Mouse (Mus musculus) liver, embryonic 11.5 days (tissue): ENCODE measurements around the gene Krt20. TPM values are rescaled to one million over a fixed set of nuclear protein-coding genes. Genes with fewer than 3 reads are reported as not detected.

Experiments
- ATAC-seq: fragments of 200-750 bp; cut with Nextera tagmentation; replicated peaks from 2 replicates; pipeline ENCODE4 v1.8.0; 2017; ENCODE audit warnings: moderate number of reproducible peaks, mild to moderate bottlenecking, moderate TSS enrichment, moderate library complexity; ENCODE audit not compliant: low FRiP score
- DNase-seq: peaks from one replicate; pipeline ENCODE4 v3.0.0-alpha.2; 2017; ENCODE audit warnings: low spot score
- H3K27ac ChIP-seq: fragments of 300-500 bp; sonication (generic); 2 replicates; pipeline ENCODE4 v1.5.1; 2014; ENCODE audit warnings: mild to moderate bottlenecking, low read depth, low read length, control low read depth
- H3K27me3 ChIP-seq: fragments of 300-500 bp; sonication (generic); replicated peaks from 2 replicates; pipeline ENCODE4 v1.6.1; 2014; ENCODE audit warnings: low read length, mixed read lengths; ENCODE audit not compliant: control insufficient read depth, insufficient read depth
- H3K36me3 ChIP-seq: fragments of 300-500 bp; sonication (generic); 2 replicates; pipeline ENCODE4 v1.6.1; 2014; ENCODE audit warnings: mild to moderate bottlenecking, low read length, moderate library complexity, mixed read lengths; ENCODE audit not compliant: control insufficient read depth, insufficient read depth
- H3K4me1 ChIP-seq: fragments of 300-500 bp; sonication (generic); replicated peaks from 2 replicates; pipeline ENCODE4 v1.6.1; 2014; ENCODE audit warnings: low read length, mixed read lengths; ENCODE audit not compliant: control insufficient read depth, insufficient read depth
- H3K4me2 ChIP-seq: fragments of 300-500 bp; sonication (generic); 2 replicates; pipeline ENCODE4 v1.6.1; 2014; ENCODE audit warnings: mild to moderate bottlenecking, control low read depth, moderate library complexity
- H3K4me3 ChIP-seq: fragments of 300-500 bp; sonication (generic); 2 replicates; pipeline ENCODE4 v1.5.1; 2014; ENCODE audit warnings: low read depth, low read length, control low read depth
- H3K9ac ChIP-seq: fragments of 300-500 bp; sonication (generic); 2 replicates; pipeline ENCODE4 v1.6.1; 2014; ENCODE audit warnings: low read depth, low read length, control low read depth
- H3K9me3 ChIP-seq: fragments of 300-500 bp; sonication (generic); 2 replicates; pipeline ENCODE4 v1.6.1; 2016; ENCODE audit warnings: low read length, inconsistent platforms, mixed read lengths; ENCODE audit not compliant: control insufficient read depth
- WGBS: fragments of 180-500 bp; shearing (Covaris S2); extraction: QIAGEN DNeasy Blood & Tissue Kit; methylation state at CpG from one replicate; pipeline ENCODE4 v1.1.7; 2014; 5-methylcytosine and 5-hydroxymethylcytosine counted together
- polyA plus RNA-seq: library from polyadenylated mRNA; unstranded; fragments of >200 nt; fragmentation: Nextera tagmentation; extraction: Ambion mirVana; gene quantifications from 2 replicates; pipeline ENCODE4 v1.2.1, GENCODE M21; 2014

Gene Krt20
- polyA plus RNA-seq, 1 experiment from 2014 or later, result 32.1 TPM

DNA sequence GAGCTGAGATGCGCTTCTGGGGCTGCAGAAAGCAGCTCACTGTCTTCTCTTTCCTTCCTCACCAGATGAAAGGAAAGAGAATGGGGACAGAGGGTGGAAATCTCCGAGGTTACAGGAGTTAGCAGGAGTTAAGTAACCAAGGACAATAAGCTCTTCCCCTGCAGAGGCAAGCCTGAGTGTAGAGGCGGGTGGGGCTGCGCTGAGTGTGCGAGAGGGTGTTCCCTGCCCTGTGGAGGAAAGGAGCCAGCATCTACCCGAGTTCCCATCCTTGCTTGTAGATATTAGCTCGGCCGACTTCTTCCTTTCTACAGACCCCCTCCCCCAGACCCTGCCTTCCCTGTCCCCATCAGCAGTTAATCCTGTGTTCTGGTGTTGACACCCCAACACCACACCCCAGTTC lies 39.1 kb downstream of the Krt20 start:
- no peaks in the 10 kb centered on the region for H3K9me3 ChIP-seq
- no peaks in the 10 kb centered on the region for H3K36me3 ChIP-seq
- no peak overlapping the region for H3K27ac ChIP-seq
- WGBS, result 65% methylated on average over 8 of the region's 8 CpGs
- H3K9ac ChIP-seq, result no peak overlapping the region
- H3K4me3 ChIP-seq, result no peak overlapping the region
- ATAC-seq (no peak), DNase-seq (no peak)
- H3K4me2 ChIP-seq, result no peak overlapping the region
- H3K27me3 ChIP-seq, result no peaks in the 10 kb centered on the region
- H3K4me1 ChIP-seq, result no peaks in the 10 kb centered on the region

DNA sequence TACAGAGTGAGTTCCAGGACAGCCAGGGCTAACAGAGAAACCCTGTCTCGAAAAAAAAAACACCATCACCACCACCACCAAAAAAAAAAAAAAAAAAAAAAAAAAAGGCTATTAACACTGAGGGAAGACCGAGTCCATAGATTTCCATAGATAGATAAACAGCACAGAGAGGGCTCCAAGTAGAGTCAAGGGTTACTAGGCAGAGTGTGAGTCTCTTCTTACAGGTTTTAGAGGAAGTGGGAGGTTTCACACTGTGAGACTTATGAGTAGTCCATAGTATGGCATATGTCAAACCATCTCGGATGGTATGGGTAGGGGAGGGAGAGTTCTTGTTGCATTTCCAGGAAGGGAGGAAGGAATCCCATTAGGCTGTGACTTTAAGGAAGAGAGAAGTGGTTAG lies 39.9 kb downstream of the Krt20 start:
- WGBS, result 64% methylated on average over 3 of the region's 3 CpGs
- Histone ChIP-seq H3K27me3 (no peaks in the 10 kb centered on the region), H3K4me1 (no peaks in the 10 kb centered on the region), H3K36me3 (no peaks in the 10 kb centered on the region), H3K9ac (no peak overlapping the region), H3K4me3 (no peak overlapping the region), H3K27ac (no peak overlapping the region), H3K9me3 (no peaks in the 10 kb centered on the region), H3K4me2 (no peak overlapping the region)
- DNase-seq, result no peak
- ATAC-seq, result no peak

DNA sequence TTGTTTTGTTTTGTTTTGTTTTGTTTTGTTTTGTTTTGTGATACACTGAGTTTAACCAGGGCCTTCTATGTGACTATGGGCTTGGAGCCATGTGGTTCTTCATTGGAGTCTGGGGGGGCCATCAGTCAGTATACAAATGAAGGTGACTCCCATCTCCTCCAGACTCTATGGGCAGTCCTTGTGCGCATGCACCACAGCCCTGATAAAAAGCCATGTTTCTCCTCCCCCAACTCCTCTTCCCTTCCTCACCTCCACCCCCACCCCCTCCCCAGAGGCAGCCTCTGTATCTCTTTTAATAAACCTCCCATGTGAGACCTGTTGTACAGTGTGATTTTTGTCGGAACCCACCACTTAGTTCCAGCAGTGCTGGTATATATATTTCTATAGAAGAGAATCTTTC lies 41.3 kb downstream of the Krt20 start:
- WGBS, result 81% methylated on average over 2 of the region's 2 CpGs
- Histone ChIP-seq H3K27me3 (no peaks in the 10 kb centered on the region), H3K36me3 (no peaks in the 10 kb centered on the region), H3K4me3 (no peak overlapping the region), H3K4me1 (no peaks in the 10 kb centered on the region), H3K27ac (no peak overlapping the region), H3K9me3 (no peaks in the 10 kb centered on the region), H3K4me2 (no peak overlapping the region), H3K9ac (no peak overlapping the region)
- no peak for DNase-seq
- ATAC-seq, result no peak

DNA sequence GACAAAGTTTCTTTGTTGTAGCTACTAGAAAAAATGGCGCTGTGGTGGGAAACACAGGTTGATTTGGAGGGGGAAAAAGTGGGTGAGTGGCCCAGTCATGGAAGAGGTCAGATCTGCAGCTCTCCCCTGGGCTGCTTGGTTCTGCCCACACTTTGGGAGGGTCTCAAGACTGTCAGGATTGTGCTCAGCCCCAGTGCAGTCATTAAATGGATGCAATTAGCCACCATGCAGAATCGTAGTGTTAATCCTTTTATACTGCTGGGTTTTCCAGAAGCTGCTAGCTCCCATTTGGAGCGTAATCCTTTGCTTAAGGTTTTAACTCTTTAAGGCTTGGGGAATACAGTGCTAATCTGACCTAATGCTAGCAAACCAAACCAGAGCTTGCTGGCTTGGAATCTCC lies 41.9 kb downstream of the Krt20 start:
- no peak overlapping the region for H3K9ac ChIP-seq
- H3K4me3 ChIP-seq, result no peak overlapping the region
- H3K9me3 ChIP-seq, result no peaks in the 10 kb centered on the region
- 53% methylated on average over 3 of the region's 3 CpGs for WGBS
- H3K27me3 ChIP-seq, result no peaks in the 10 kb centered on the region
- no peaks in the 10 kb centered on the region for H3K36me3 ChIP-seq
- H3K4me2 ChIP-seq, result no peak overlapping the region
- no peak for ATAC-seq
- DNase-seq, result no peak
- H3K27ac ChIP-seq, result no peak overlapping the region
- H3K4me1 ChIP-seq, result no peaks in the 10 kb centered on the region

DNA sequence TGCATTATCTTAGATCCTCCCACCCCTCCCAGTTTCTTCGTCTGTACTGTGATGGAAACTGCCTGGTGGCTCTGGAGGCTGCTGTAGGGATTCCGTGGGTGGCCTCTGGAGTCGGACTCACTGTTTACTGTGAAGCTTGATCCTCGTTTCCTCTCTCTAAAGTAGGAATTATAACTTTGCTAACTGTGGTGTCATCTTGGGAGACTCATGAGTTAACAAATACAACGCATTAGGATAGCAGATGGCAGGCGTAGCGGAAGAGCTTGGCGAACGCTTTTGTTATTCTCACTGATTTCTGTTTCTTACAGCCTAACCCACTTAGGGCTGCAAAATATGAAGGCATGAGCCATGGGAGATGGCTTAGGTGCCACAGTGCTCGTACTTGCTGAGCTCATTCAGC lies 45.5 kb downstream of the Krt20 start:
- Histone ChIP-seq H3K4me1 (no peaks in the 10 kb centered on the region), H3K9ac (no peak overlapping the region), H3K9me3 (no peaks in the 10 kb centered on the region), H3K4me3 (no peak overlapping the region), H3K36me3 (no peaks in the 10 kb centered on the region), H3K27ac (no peak overlapping the region), H3K4me2 (no peak overlapping the region), H3K27me3 (no peaks in the 10 kb centered on the region)
- no peak for ATAC-seq
- no peak for DNase-seq
- 79% methylated on average over 10 of the region's 10 CpGs for WGBS

DNA sequence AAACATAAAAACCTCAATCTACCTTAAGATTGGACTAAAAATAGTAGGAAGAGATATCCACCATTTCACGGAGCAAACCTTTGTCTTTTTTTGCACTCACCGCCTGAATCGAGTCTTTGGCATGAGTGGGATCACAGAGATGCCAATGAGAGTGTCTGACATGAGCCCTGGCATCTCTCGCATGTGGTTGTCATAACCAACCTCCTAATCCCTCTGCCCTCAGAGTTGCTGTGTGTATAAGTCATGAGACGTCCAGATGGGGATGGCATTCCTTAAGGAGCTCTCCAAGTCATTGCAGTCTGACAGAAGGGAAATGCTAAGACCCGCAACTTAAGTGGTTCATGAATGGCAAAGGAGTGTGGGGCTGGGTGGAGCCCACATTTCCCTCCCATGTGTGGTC lies 46.6 kb downstream of the Krt20 start:
- DNase-seq (no peak), ATAC-seq (no peak)
- H3K4me2 ChIP-seq, result no peak overlapping the region
- 71% methylated on average over 6 of the region's 6 CpGs for WGBS
- no peak overlapping the region for H3K27ac ChIP-seq
- H3K4me1 ChIP-seq, result no peaks in the 10 kb centered on the region
- no peaks in the 10 kb centered on the region for H3K36me3 ChIP-seq
- H3K4me3 ChIP-seq, result no peak overlapping the region
- H3K9me3 ChIP-seq, result no peaks in the 10 kb centered on the region
- H3K27me3 ChIP-seq, result no peaks in the 10 kb centered on the region
- H3K9ac ChIP-seq, result no peak overlapping the region

DNA sequence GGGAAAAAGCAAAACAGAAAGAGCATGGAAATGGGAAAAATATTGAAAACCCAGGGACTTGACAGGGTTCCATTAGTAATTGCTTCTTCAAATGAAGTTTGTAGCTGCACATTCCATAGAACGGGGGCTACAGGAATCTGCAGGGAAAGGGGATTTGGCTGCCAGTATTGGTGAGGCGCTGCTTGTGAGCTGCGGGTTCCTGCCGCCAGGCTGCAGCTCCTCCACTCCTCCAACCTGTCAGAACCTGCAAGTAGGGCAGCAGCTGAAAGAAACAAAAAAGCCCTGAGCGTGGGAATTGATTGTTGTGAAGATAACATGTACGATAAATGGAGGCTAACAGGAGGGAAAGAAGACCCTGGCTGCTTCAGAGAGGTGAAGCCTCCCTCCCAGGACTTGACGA lies 47.1 kb downstream of the Krt20 start:
- Histone ChIP-seq H3K36me3 (no peaks in the 10 kb centered on the region), H3K4me3 (no peak overlapping the region), H3K9ac (no peak overlapping the region), H3K4me2 (no peak overlapping the region), H3K27ac (no peak overlapping the region), H3K4me1 (no peaks in the 10 kb centered on the region), H3K9me3 (no peaks in the 10 kb centered on the region), H3K27me3 (no peaks in the 10 kb centered on the region)
- WGBS, result 64% methylated on average over 7 of the region's 7 CpGs
- DNase-seq (no peak), ATAC-seq (no peak)

DNA sequence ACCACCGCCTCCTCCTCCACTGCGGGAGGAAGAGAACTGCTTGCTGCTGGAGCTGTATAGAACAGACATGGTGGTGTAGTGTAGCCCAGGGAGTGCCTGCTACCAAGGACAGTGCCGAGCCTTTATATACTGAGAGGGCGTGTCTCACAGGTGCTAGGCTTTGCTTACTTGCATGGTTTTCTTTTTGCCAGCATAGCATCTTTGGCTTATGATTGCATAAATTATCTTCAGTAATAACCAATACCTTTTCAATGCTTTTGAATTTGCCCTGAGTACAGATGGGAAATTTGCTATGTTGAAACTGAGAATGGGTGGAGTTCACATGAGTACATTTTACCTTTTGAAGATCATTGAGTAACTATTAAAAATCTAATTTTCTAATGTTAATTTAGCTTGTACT lies 48.7 kb downstream of the Krt20 start, which contains the start of gene Krt10:
TSS of gene Krt10 (minus strand) at position 101 of the 400 bp plus-strand sequence.
- H3K9me3 ChIP-seq, result no peaks in the 10 kb centered on the region
- DNase-seq (no peak), ATAC-seq (no peak)
- H3K4me1 ChIP-seq, result no peaks in the 10 kb centered on the region
- no peaks in the 10 kb centered on the region for H3K36me3 ChIP-seq
- H3K4me2 ChIP-seq, result no peak within 1 kb of the TSS
- no peak within 1 kb of the TSS for H3K4me3 ChIP-seq
- H3K27ac ChIP-seq, result no peak within 1 kb of the TSS
- H3K9ac ChIP-seq, result no peak within 1 kb of the TSS
- 72% methylated on average over 4 of the region's 4 CpGs for WGBS
- H3K27me3 ChIP-seq, result no peaks in the 10 kb centered on the region

DNA sequence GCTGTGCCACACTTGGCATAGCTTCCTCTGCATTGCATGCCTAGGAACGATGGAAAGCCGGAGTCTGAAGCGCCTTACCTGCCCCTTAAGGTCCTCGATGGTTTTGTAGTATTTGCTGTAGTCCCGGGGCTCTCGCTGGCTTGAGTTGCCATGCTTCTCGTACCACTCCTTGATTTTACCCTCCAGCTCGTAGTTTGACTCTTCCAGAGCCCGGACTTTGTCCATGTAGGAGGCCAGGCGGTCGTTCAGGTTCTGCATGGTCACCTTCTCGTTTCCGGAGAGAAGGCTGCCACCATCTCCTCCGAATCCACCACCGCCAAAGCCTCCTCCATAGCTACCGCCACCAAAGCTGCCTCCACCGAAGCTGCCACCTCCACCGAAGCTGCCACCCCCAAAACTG lies 49.3 kb downstream of the Krt20 start:
- no peak for ATAC-seq
- H3K4me1 ChIP-seq, result no peaks in the 10 kb centered on the region
- WGBS, result 87% methylated on average over 18 of the region's 18 CpGs
- H3K4me3 ChIP-seq, result no peak overlapping the region
- no peak for DNase-seq
- no peaks in the 10 kb centered on the region for H3K36me3 ChIP-seq
- no peaks in the 10 kb centered on the region for H3K27me3 ChIP-seq
- H3K9ac ChIP-seq, result no peak overlapping the region
- no peak overlapping the region for H3K4me2 ChIP-seq
- no peaks in the 10 kb centered on the region for H3K9me3 ChIP-seq
- H3K27ac ChIP-seq, result no peak overlapping the region
